Mouse (Mus musculus) spleen, postnatal 10 days (tissue): Measurements from ENCODE around the gene Grm8.

Experiments
- DNase-seq, 2 experiments: peaks; one replicate each; pipeline ENCODE4 v3.0.0; 2021 to 2022; ENCODE audit warnings: low spot score in 2 of 2

Gene Grm8

DNA sequence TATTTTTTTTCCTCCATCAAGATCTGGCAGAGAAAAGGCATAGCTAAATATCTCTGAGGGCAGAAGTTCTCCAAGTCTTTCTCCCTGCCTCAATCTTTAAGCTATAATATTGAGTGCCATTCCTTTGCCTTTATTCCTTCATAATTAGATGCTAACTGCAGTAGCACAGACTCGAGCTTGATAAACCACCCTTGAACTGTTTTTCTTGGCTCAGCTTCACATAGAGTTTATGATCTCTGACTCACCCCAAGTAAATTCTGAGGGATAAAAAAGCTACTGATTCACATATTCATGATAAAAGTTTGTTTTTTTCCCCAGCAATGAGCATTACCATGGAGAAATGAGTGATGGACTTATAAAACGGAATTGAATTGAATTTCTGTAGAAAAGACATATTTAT is 895.0 kb downstream of the Grm8 start:
- DNase-seq, result no peak
